In the genomic region with DNA sequence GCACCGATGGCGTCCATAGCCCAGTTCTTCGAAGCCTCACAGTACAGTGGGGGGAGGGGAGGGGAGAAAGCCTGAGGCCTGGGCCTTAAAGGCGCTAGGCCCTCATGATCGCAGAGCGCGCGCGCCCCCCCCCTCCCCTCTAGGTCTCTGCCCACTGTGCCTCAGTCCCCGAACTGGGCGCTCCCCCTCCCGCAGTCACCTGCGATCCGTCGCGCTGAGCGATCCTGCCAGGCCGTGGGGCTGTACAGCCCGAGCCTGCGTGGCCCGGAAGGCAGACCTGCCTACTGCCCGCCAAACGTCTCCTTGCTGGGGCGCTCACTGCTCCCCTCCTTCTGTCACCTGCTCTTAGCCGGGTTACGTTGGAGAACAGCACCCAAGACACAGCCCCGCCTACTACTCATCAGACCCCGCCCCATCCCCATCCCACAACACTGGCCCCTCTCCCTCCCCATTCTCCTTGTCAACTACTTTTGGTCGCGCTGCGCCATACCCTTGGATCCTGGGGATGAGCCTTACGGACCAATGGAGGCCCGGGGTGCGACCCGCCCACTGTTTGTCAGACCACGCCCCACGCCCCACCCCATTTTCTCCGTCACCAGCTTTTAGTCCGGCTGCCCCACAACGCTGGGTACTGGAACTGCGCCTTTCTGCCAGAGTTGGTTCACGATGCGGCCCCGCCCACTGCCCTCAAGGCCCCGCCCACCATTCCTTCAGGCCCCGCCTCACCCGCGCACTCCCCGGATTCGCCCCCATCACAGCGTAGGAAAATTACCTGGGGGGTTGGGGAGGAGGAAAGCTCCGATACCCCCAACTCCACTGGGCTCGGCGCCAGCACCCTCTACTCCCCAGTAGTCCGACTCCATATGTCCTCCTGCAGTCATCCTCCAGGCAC, we compare ENCODE assay signal across 8 mouse cellular contexts. TPM values are rescaled to one million over a fixed set of nuclear protein-coding genes. Genes with fewer than 3 reads are reported as not detected.
DNase-seq lines count a peak whose midpoint lies in the region; ATAC-seq and TF ChIP-seq lines count a peak whose summit lies in the region.

No protein-coding gene starts in this region.

- DNase-seq in 3134 (ENCODE audit: extremely low read depth, insufficient read length, low spot score) = peak; percentile 93
- peak; percentile 82 for DNase-seq in adrenal gland, postnatal 4 days (ENCODE audit: low spot score in 2 of 2)
- DNase-seq in embryonic facial prominence, embryonic 14.5 days (ENCODE audit: low spot score) = peak; percentile 96
- DNase-seq in heart, adult 2 months = peak; percentile 86 to 91
- DNase-seq in kidney, adult 9 months = peak; percentile 97
- peak; percentile 92 for DNase-seq in limb, embryonic 14.5 days (ENCODE audit: low spot score)
- DNase-seq in midbrain, postnatal 0 days (ENCODE audit: low spot score) = peak; percentile 98
- DNase-seq in spleen, postnatal 14 days (ENCODE audit: low spot score in 2 of 2) = peak; percentile 71 to 82

- peaks cover 46% of the 10 kb centered on the region for H3K27me3 ChIP-seq in embryonic facial prominence, embryonic 14.5 days (replicated peaks; ENCODE audit: control insufficient read depth, insufficient read depth, low read length)
- H3K27me3 ChIP-seq in heart, adult 2 months (ENCODE audit: control insufficient read depth, insufficient read depth, low read length) = peaks cover 3% of the 10 kb centered on the region; the same call in 1 of the 2 replicates
- H3K27me3 ChIP-seq in limb, embryonic 14.5 days (ENCODE audit: control insufficient read depth, insufficient read depth, low read length) = peaks cover 40% of the 10 kb centered on the region
- peaks cover 19% of the 10 kb centered on the region for H3K27me3 ChIP-seq in midbrain, postnatal 0 days (ENCODE audit: insufficient read depth, low read length)

- peak overlapping the region; percentile 66 for H3K4me3 ChIP-seq in embryonic facial prominence, embryonic 14.5 days (ENCODE audit: low read depth, low read length)
- peak overlapping the region; percentile 67 for H3K4me3 ChIP-seq in heart, adult 2 months
- H3K4me3 ChIP-seq in limb, embryonic 14.5 days (replicated peaks; ENCODE audit: low read length) = peak overlapping the region; percentile 67
- peak overlapping the region; percentile 75 for H3K4me3 ChIP-seq in midbrain, postnatal 0 days (ENCODE audit: low read depth, low read length)

- peak; percentile 56; the same call in 1 of the 2 replicates for TF ChIP-seq POLR2A in heart, adult 2 months (IDR thresholded peaks at IDR 0.05; ENCODE audit: insufficient read depth, low read depth, low read length)
- TF ChIP-seq POLR2A in limb, embryonic 14.5 days (IDR thresholded peaks at IDR 0.05; ENCODE audit: borderline replicate concordance, extremely low read depth, insufficient read depth, insufficient read length) = no peak

- WGBS in embryonic facial prominence, embryonic 14.5 days = under 1% methylated on average over 26 of the region's 55 CpGs
- WGBS in heart, adult 2 months = 2% methylated on average over 55 of the region's 55 CpGs
- WGBS in limb, embryonic 14.5 days = under 1% methylated on average over 39 of the region's 55 CpGs
- WGBS in midbrain, postnatal 0 days = under 1% methylated on average over 43 of the region's 55 CpGs

- no peak overlapping the region; the same call in 1 of the 2 replicates for H3K27ac ChIP-seq in embryonic facial prominence, embryonic 14.5 days (replicated peaks; ENCODE audit: low read depth, low read length)
- H3K27ac ChIP-seq in heart, adult 2 months = peak overlapping the region; percentile 64
- no peak overlapping the region; the same call in 1 of the 2 replicates for H3K27ac ChIP-seq in limb, embryonic 14.5 days (replicated peaks; ENCODE audit: low read depth, low read length)
- H3K27ac ChIP-seq in midbrain, postnatal 0 days (ENCODE audit: low read depth, low read length) = peak overlapping the region; percentile 87

- ATAC-seq in embryonic facial prominence, embryonic 14.5 days (ENCODE audit: low read depth) = peak; percentile 90
- ATAC-seq in limb, embryonic 14.5 days (ENCODE audit: low FRiP score, low read depth) = peak; percentile 89
- ATAC-seq in midbrain, postnatal 0 days (ENCODE audit: low FRiP score) = peak; percentile 91

- TF ChIP-seq EP300 in heart, adult 2 months (IDR thresholded peaks at IDR 0.05; ENCODE audit: insufficient read depth, low read depth, low read length) = no peak

- no peaks in the 10 kb centered on the region for H3K79me2 ChIP-seq in heart, adult 2 months (replicated peaks; ENCODE audit: control insufficient read depth, insufficient read depth, low read length)

- TF ChIP-seq CTCF in heart, adult 2 months (IDR thresholded peaks at IDR 0.05) = peak; percentile 21
- peak; percentile 52 for TF ChIP-seq CTCF in midbrain, postnatal 0 days (IDR thresholded peaks at IDR 0.05)

- peaks cover 10% of the 10 kb centered on the region; the same call in 1 of the 2 replicates for H3K36me3 ChIP-seq in embryonic facial prominence, embryonic 14.5 days (ENCODE audit: control insufficient read depth, insufficient read depth, low read length)
- no peaks in the 10 kb centered on the region for H3K36me3 ChIP-seq in heart, adult 2 months (ENCODE audit: control insufficient read depth, insufficient read depth, low read length)
- H3K36me3 ChIP-seq in limb, embryonic 14.5 days (ENCODE audit: control insufficient read depth, insufficient read depth, low read length) = 0 out of 2 replicates have a peak, but pooled peaks cover 20% of the 10 kb centered on the region
- peaks cover 14% of the 10 kb centered on the region for H3K36me3 ChIP-seq in midbrain, postnatal 0 days (ENCODE audit: insufficient read depth, low read length)

- H3K9me3 ChIP-seq in embryonic facial prominence, embryonic 14.5 days (ENCODE audit: control insufficient read depth, low read length) = no peaks in the 10 kb centered on the region
- H3K9me3 ChIP-seq in limb, embryonic 14.5 days (ENCODE audit: control insufficient read depth, low read length) = no peaks in the 10 kb centered on the region
- H3K9me3 ChIP-seq in midbrain, postnatal 0 days (ENCODE audit: low read length) = no peaks in the 10 kb centered on the region

- H3K4me2 ChIP-seq in embryonic facial prominence, embryonic 14.5 days (ENCODE audit: low read depth, low read length) = peak overlapping the region; percentile 99
- H3K4me2 ChIP-seq in limb, embryonic 14.5 days (replicated peaks; ENCODE audit: low read depth, low read length, severe bottlenecking) = peak overlapping the region; percentile 99
- peak overlapping the region; percentile 92 for H3K4me2 ChIP-seq in midbrain, postnatal 0 days (ENCODE audit: low read depth, low read length, poor library complexity, severe bottlenecking)

- intact Hi-C loops in heart, adult 2 months (cut with DNase I) = no loop called here

- peaks cover 6% of the 10 kb centered on the region; the same call in 1 of the 2 replicates for H3K4me1 ChIP-seq in embryonic facial prominence, embryonic 14.5 days (ENCODE audit: control insufficient read depth, insufficient read depth, low read length)
- H3K4me1 ChIP-seq in heart, adult 2 months (ENCODE audit: control insufficient read depth, insufficient read depth, low read length) = peaks cover 1% of the 10 kb centered on the region; the same call in 1 of the 2 replicates
- H3K4me1 ChIP-seq in limb, embryonic 14.5 days (ENCODE audit: control insufficient read depth, insufficient read depth, low read length) = peaks cover 18% of the 10 kb centered on the region
- H3K4me1 ChIP-seq in midbrain, postnatal 0 days (ENCODE audit: insufficient read depth, low read length) = peaks cover 14% of the 10 kb centered on the region

- peak overlapping the region; percentile 75 for H3K9ac ChIP-seq in embryonic facial prominence, embryonic 14.5 days (ENCODE audit: low read depth, low read length)
- peak overlapping the region; percentile 94 for H3K9ac ChIP-seq in heart, adult 2 months (ENCODE audit: low read depth, low read length)
- peak overlapping the region; percentile 67 for H3K9ac ChIP-seq in limb, embryonic 14.5 days (ENCODE audit: low read depth, low read length, severe bottlenecking)
- peak overlapping the region; percentile 89 for H3K9ac ChIP-seq in midbrain, postnatal 0 days (replicated peaks; ENCODE audit: low read length, poor library complexity, severe bottlenecking)

RNA-seq across cellular contexts. Expression of a gene that starts 0.5 kb away (rescaled TPM):
- total RNA-seq in adrenal gland, postnatal 4 days (2021) = 10 to 100 TPM; 13.9 to 15.0 TPM
- 7.7 and 9.6 TPM in 2 replicates for polyA plus RNA-seq in embryonic facial prominence, embryonic 14.5 days (2014; fragmentation: Nextera tagmentation; extraction: Ambion mirVana)
- 10 to 100 TPM; 19.7 to 26.7 TPM for total RNA-seq in heart, adult 2 months (2021)
- 18.7 and 35.0 TPM in 2 replicates for polyA plus RNA-seq in heart, adult 2 months (2012; rRNA removed)
- 21.1 and 24.7 TPM in 2 replicates for polyA plus RNA-seq in limb, embryonic 14.5 days (2012; rRNA removed)
- polyA plus RNA-seq in limb, embryonic 14.5 days (2014; fragmentation: Nextera tagmentation; extraction: Ambion mirVana) = 8.1 and 10.8 TPM in 2 replicates
- 169 and 189 TPM in 2 replicates for total RNA-seq in midbrain, postnatal 0 days (2014; rRNA removed)
- 107 and 116 TPM in 2 replicates for polyA plus RNA-seq in midbrain, postnatal 0 days (2015; fragmentation: Nextera tagmentation; extraction: Ambion mirVana)

RNA-seq across cellular contexts. Expression of a gene that starts 0.6 kb away (rescaled TPM):
- total RNA-seq in adrenal gland, postnatal 4 days (2021) = 1 to 10 TPM; 2.7 to 2.8 TPM
- polyA plus RNA-seq in embryonic facial prominence, embryonic 14.5 days (2014; fragmentation: Nextera tagmentation; extraction: Ambion mirVana) = 5.4 and 7.9 TPM in 2 replicates
- total RNA-seq in heart, adult 2 months (2021) = under 1 TPM in 1 of 2 experiments, not detected in 1; 0.31 TPM
- polyA plus RNA-seq in heart, adult 2 months (2012; rRNA removed) = 0.47 and 0.59 TPM in 2 replicates
- 4.2 and 4.4 TPM in 2 replicates for polyA plus RNA-seq in limb, embryonic 14.5 days (2012; rRNA removed)
- 4.3 and 6.7 TPM in 2 replicates for polyA plus RNA-seq in limb, embryonic 14.5 days (2014; fragmentation: Nextera tagmentation; extraction: Ambion mirVana)
- total RNA-seq in midbrain, postnatal 0 days (2014; rRNA removed) = 13.5 and 17.5 TPM in 2 replicates
- 17.0 and 18.1 TPM in 2 replicates for polyA plus RNA-seq in midbrain, postnatal 0 days (2015; fragmentation: Nextera tagmentation; extraction: Ambion mirVana)

RNA-seq across cellular contexts. Expression of a gene that starts 7.8 kb away (rescaled TPM):
- total RNA-seq in adrenal gland, postnatal 4 days (2021) = 10 to 100 TPM; 28.2 to 32.8 TPM
- polyA plus RNA-seq in embryonic facial prominence, embryonic 14.5 days (2014; fragmentation: Nextera tagmentation; extraction: Ambion mirVana) = 13.8 and 15.3 TPM in 2 replicates
- 10 to 100 TPM; 36.0 to 39.3 TPM for total RNA-seq in heart, adult 2 months (2021)
- 68.4 and 68.6 TPM in 2 replicates for polyA plus RNA-seq in heart, adult 2 months (2012; rRNA removed)
- polyA plus RNA-seq in limb, embryonic 14.5 days (2012; rRNA removed) = 12.4 and 13.9 TPM in 2 replicates
- 15.5 and 16.4 TPM in 2 replicates for polyA plus RNA-seq in limb, embryonic 14.5 days (2014; fragmentation: Nextera tagmentation; extraction: Ambion mirVana)
- 23.4 and 27.7 TPM in 2 replicates for total RNA-seq in midbrain, postnatal 0 days (2014; rRNA removed)
- 23.6 and 25.8 TPM in 2 replicates for polyA plus RNA-seq in midbrain, postnatal 0 days (2015; fragmentation: Nextera tagmentation; extraction: Ambion mirVana)

RNA-seq across cellular contexts. Expression of a gene that starts 29.3 kb away (rescaled TPM):
- 1 to 10 TPM in 1 of 2 experiments, under 1 TPM in 1; 0.42 to 1.0 TPM for total RNA-seq in adrenal gland, postnatal 4 days (2021)
- polyA plus RNA-seq in embryonic facial prominence, embryonic 14.5 days (2014; fragmentation: Nextera tagmentation; extraction: Ambion mirVana) = 0.56 and 0.67 TPM in 2 replicates
- under 1 TPM in 1 of 2 experiments, not detected in 1; 0.41 TPM for total RNA-seq in heart, adult 2 months (2021)
- polyA plus RNA-seq in heart, adult 2 months (2012; rRNA removed) = 0.29 and 0.32 TPM in 2 replicates
- 1.5 and 1.7 TPM in 2 replicates for polyA plus RNA-seq in limb, embryonic 14.5 days (2012; rRNA removed)
- polyA plus RNA-seq in limb, embryonic 14.5 days (2014; fragmentation: Nextera tagmentation; extraction: Ambion mirVana) = 0.45 and 0.50 TPM in 2 replicates
- 23.9 and 29.5 TPM in 2 replicates for total RNA-seq in midbrain, postnatal 0 days (2014; rRNA removed)
- polyA plus RNA-seq in midbrain, postnatal 0 days (2015; fragmentation: Nextera tagmentation; extraction: Ambion mirVana) = 4.3 and 5.0 TPM in 2 replicates

RNA-seq across cellular contexts. Expression of a gene that starts 29.6 kb away (rescaled TPM):
- total RNA-seq in adrenal gland, postnatal 4 days (2021) = 10 to 100 TPM; 24.0 to 24.6 TPM
- polyA plus RNA-seq in embryonic facial prominence, embryonic 14.5 days (2014; fragmentation: Nextera tagmentation; extraction: Ambion mirVana) = 51.1 and 59.8 TPM in 2 replicates
- total RNA-seq in heart, adult 2 months (2021) = 10 to 100 TPM; 11.0 to 13.8 TPM
- 21.9 and 23.6 TPM in 2 replicates for polyA plus RNA-seq in heart, adult 2 months (2012; rRNA removed)
- polyA plus RNA-seq in limb, embryonic 14.5 days (2012; rRNA removed) = 55.9 and 56.9 TPM in 2 replicates
- polyA plus RNA-seq in limb, embryonic 14.5 days (2014; fragmentation: Nextera tagmentation; extraction: Ambion mirVana) = 66.0 and 77.8 TPM in 2 replicates
- total RNA-seq in midbrain, postnatal 0 days (2014; rRNA removed) = 42.0 and 51.7 TPM in 2 replicates
- polyA plus RNA-seq in midbrain, postnatal 0 days (2015; fragmentation: Nextera tagmentation; extraction: Ambion mirVana) = 84.0 and 89.1 TPM in 2 replicates

Comparison
In these comparisons a context has a peak if more than half of its experiments do, and no peak if none do; other contexts are left out.
1. H3K27ac ChIP-seq: peak in heart, adult 2 months (single experiment) and midbrain, postnatal 0 days (single experiment); none in embryonic facial prominence, embryonic 14.5 days (single experiment) and limb, embryonic 14.5 days (single experiment).
2. Peak in every context shown above with its lines, with median percentiles within 50 percentile points of each other: DNase-seq, ATAC-seq, H3K4me2 ChIP-seq, H3K4me3 ChIP-seq and H3K9ac ChIP-seq.